Mouse (Mus musculus) layer of hippocampus, adult 11-12 months (tissue): ENCODE results near the gene Copb1.
"Not testable (repeated sequence)": the region's sequence is repeated elsewhere in the genome, so short reads cannot be mapped to it uniquely, and the experiment has no call there.

Experiments used
- DNase-seq: peaks from one replicate; pipeline ENCODE4 v3.0.0; 2022; ENCODE audit warnings: low spot score

The Copb1 gene

DNA sequence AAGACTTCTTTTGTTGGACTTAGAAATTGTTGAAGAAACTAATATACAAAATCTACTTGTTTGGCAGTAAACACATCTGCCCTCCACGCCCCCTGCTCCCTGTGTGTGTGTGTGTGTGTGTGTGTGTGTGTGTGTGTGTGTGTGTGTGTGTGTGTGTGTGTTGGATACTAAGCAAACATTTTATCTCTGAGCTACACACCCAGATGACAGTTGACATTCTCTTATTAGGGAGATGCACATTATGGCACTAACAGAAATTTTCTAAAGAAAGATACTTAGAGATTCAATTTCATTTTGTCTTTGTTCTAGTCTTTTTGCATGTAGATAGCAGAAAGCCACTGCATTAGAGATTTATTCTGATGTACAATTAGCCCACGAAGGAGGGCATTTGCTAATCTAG is 37.6 kb downstream of the Copb1 start:
- no peak for DNase-seq

DNA sequence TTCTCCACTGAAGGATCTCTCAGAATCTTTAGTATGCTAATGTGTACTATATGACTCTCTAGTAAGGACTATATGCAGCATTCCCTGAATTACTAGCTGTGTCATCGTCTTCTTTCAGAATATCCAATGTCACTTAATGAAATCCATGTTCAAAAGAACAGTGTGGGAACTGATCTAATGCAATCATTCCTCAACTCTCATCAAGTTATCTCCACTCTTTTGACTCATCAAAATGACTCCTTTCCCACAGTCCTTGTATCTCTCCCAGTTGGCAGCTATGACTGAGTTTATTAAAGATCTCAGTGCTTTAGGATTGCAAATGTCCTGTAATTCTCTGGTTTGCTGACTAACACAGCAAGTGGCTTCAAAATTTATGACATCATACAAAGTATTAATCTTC is 40.1 kb downstream of the Copb1 start:
- DNase-seq, result no peak

DNA sequence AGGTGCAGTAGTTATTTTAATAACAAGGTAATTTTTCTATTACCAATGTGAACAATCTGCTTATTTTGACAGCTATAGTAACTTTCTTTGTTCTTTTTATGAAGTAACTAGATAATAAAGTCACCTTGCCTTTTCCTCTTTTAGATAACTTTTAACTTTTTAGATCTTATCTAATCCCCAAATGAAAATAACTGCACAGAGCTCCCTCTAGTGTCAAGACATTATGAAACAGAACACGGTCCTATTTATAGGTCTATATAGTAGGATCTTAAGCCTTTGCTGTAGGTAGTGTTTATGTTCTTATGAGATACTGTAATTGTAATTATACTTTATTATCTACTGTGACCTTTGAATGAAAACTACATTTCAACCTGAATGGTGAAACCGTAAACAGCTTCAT is 41.0 kb downstream of the Copb1 start:
- DNase-seq, result no peak

- no peak for DNase-seq
Observed at GRCm38 (mm10) chr7:114210618-114211017, 43.9 kb downstream of the Copb1 start.

GRCm38 (mm10) chr7:114209841-114210240 is 44.7 kb downstream of the Copb1 start:
- DNase-seq, result no peak

- no peak for DNase-seq
Observed at GRCm38 (mm10) chr7:114203491-114204359, 50.8 kb downstream of the Copb1 start.

DNA sequence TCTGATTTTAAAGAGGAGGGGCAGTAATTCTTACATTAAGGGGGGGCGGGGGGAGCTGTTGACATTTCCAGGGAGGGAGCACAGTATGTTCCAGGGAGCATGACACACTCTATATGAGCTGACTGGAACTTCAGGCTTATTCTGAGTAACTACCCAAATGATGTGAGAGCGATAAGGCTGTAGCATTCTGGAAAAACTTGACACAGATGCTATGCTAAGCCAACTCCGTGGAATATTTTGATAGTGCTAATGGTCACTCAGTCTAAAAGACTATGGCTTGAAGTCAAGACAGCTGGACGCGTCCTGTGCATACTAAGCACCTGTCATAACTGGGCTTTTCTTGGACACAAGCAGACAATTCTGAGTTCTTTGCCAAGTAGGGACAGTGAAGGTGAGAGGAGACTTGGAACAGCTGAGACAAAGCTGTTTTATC is 51.5 kb downstream of the Copb1 start:
- DNase-seq, result no peak

DNA sequence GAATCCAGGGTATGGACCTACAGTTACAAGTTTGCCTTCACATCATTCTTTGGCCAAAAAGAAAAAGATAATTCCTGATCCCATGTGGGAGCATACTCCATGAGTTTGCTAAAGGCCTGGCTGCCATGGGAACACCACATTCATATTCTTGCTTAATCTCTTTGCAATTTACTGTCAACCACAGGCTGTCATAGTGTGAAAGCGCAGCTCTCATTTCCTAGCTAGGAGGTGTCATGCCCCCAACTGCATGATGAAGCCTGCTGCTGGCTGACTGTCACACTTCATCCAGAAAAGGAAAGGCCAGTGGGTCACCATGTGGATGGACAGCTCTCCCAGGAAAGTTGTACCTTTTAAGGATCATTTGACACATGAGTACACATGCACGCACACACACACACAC is 53.9 kb downstream of the Copb1 start:
- DNase-seq, result peak; percentile 38

DNA sequence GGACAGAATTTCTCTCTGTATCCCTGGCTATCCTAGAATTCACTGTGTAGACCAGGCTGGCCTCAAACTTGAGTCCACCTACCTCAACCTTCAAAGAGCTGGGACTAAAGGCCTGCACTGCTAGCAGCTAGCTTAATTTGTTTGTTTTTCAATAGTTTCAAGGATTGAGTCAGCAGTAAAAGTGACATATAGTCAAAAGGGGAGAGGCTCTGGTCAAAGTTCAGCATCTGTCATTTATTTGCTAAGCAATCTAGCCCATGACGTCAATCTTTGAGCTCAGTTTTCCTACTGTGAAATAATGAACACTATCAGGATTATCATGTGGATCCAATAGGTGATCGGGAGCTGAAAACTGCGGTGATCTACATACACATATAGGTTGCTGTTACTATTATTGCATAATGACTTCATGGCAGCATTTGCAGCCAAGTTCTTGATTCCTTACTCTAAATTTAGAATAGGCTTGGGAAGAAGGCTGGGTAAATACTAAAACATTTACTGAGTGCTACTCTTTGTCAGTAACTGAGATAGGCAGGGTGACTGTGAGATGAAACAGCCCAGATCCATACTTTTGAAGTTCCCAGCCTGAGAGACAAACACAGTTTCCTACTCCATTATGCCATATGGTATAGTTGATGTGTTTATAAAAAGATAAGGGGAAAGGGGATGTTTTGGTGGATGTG is 54.9 kb downstream of the Copb1 start:
- no peak for DNase-seq

DNA sequence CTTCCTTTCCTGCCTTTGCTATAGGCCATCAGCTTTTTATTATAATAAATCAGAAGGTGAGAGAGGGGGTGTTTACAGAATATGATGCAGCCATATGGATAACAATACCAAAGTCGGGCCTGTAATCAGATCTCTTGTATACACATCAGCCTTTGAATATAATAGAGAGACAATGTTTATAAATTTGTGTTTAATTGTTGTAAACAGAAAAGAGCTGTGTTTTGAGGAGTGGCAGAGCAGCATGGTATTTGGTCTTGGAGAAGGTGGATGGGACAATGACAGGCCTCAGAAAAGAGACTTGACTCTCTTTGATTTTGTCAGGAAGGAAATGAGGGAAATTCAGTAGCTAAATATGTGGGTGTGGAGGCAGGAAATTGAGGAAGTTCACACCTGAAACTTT is 56.3 kb downstream of the Copb1 start:
- DNase-seq, result no peak

- not testable (repeated sequence) for DNase-seq
Observed at GRCm38 (mm10) chr7:114196588-114196987, 57.9 kb downstream of the Copb1 start.

GRCm38 (mm10) chr7:114194788-114195187 is 59.7 kb downstream of the Copb1 start:
- not testable (repeated sequence) for DNase-seq

- DNase-seq, result no peak
Observed at GRCm38 (mm10) chr7:114194224-114194623, 60.3 kb downstream of the Copb1 start.

DNA sequence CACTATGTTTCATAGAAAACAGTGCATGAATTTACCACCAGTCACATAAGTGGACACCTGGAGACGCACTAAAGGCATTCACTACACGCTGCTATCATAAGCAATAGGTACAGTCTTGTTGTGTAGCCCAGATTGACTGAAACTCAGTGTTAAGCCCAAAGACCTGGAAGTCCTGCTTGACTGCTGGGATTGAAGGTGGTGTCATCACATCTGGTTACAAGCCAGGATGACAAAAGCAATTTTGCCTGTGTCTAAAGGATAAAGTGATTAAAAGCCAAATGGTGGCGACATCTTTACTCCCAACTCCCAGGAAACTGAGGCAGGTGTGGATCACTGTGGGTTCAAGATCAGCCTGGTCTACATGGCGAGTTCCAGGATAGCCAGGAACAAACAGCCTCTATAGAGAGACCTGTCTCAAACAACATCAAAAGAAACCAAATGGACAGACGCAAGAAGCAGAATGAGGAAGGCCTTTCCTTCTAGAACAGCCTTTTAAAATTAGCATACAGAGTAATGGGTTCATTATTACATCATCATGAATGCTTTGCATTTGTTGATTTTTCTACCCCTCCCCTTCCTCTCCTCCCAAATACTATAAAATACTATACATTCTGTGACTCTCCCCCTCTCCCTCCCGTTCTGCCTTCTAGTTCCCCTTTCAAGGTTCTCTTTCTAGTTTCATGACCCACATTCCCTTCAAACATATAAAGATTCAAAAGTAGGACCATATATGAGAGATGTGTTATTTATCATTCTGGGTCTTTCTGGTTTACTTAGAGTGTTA is 61.0 kb downstream of the Copb1 start:
- DNase-seq, result no peak

- DNase-seq, result no peak
Observed at GRCm38 (mm10) chr7:114192581-114192980, 61.9 kb downstream of the Copb1 start.

DNA sequence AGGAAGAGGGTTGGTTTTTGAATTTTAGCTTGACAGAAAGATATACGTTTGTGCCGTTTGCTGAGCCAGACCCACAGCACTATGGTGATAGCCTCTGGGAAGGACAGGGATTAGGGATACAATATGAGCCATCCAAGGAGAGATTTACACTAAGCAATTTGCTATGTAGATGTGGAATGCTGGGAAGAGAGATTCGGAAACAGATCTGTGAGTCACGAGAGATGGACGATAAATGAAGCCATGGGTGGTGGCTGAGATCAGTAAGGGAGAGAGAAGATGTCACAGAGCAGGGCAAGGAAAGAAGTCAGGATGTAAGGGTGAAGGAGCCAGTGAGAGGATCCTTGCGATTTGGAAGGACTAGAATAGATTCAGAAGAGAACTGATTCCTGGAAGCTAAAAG is 71.1 kb downstream of the Copb1 start:
- DNase-seq, result no peak

DNA sequence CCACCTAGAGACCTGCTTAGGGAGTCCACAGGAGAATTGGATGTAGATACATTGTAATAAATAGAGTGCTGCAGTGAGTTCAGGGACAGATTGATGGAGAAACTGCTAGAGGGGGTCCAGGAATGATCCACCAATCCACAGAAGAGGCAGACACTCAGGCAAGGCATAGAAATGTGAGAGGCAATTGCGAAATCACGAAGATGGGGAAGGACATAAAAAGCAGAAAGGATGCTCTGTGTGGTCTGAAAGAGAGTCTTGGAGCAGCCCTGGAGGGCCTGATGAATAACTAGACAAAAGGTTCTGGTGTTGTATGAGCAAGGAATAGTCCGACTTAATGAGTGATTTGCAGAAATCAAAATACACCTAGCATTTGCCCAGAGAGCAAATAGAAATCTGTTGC is 71.8 kb downstream of the Copb1 start:
- no peak for DNase-seq

- peak; percentile 92 for DNase-seq
Observed at GRCm38 (mm10) chr7:114181391-114181790, 73.1 kb downstream of the Copb1 start.

GRCm38 (mm10) chr7:114176588-114176987 is 77.9 kb downstream of the Copb1 start:
- no peak for DNase-seq

DNA sequence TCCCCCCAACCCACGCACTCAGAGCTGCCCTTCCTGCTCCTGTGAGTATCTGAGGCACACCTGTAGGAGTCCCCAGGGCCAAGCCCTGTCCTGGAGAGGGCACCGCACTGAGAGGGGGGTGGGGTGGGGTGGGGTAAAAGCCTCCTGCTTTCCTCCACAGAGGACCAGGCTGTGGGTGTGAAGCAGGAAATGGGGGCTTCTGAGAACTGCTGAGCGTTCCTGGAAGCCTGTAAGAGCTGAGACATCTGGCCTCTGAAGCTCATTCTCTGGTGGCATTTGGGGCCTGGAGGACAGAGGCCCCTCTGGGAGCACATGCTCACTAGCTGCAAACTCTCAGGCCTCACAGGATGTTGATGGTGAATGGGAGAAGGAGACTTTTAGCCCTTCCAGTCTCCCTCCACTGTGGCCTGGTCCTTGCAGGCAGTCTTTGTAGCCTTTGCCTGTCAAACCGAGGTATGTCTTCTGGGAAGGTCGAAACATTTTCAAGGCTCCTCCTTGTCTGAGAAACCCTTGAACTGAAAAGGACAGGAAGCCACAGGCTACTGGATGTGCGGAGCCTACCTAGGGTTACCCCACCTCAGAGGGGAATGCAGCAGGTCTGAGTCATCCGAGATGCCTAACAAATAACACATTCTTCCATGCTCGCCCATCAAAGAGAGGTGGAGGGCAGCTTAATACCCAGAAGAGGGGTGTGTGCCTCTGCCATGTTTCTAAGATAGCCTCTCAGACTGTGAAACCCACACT is 83.0 kb downstream of the Copb1 start:
- no peak for DNase-seq

DNA sequence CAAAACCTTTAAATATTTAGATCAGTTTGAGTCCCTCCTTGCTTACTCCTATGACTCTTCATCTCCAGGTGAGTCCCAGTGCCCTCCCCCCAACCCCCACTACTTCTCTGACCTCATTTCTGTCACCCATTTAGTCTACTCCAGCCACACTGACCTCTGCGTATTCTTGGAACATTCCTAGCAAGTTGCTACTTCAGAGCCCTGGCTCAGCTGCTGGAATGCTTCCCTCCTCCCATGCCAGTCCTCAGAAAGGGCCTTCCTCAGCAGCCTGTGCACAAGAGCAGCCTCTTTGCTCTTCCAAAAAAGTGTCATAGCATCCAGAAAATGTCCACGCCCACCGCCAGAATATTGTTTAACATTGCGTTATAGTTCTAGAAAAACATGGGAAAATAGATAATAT is 84.5 kb downstream of the Copb1 start:
- DNase-seq, result no peak

- DNase-seq, result no peak
Observed at GRCm38 (mm10) chr7:114169381-114169780, 85.1 kb downstream of the Copb1 start.
